Mouse (Mus musculus) liver, embryonic 16.5 days (tissue): ENCODE measurements around the gene Ucma. TPM values are rescaled to one million over a fixed set of nuclear protein-coding genes. Genes with fewer than 3 reads are reported as not detected.

Experiments used
- ATAC-seq: fragments of 200-750 bp; cut with Nextera tagmentation; 2 replicates; pipeline ENCODE4 v1.8.0; 2017; ENCODE audit warnings: low read depth, mild to moderate bottlenecking, moderate number of reproducible peaks, moderate library complexity
- H3K27ac ChIP-seq: fragments of 300-500 bp; sonication (generic); 2 replicates; pipeline ENCODE4 v1.5.1; 2014; ENCODE audit warnings: mild to moderate bottlenecking, low read length
- H3K27me3 ChIP-seq: fragments of 300-500 bp; sonication (generic); 2 replicates; pipeline ENCODE4 v1.6.1; 2014; ENCODE audit warnings: low read depth, low read length, mixed read lengths; ENCODE audit not compliant: control insufficient read depth, insufficient read depth
- H3K36me3 ChIP-seq: fragments of 300-500 bp; sonication (generic); 2 replicates; pipeline ENCODE4 v1.6.1; 2014; ENCODE audit warnings: mild to moderate bottlenecking; ENCODE audit not compliant: control insufficient read depth, insufficient read depth
- H3K4me1 ChIP-seq: fragments of 300-500 bp; sonication (generic); 2 replicates; pipeline ENCODE4 v1.6.1; 2014; ENCODE audit warnings: low read depth, low read length, mixed read lengths; ENCODE audit not compliant: control insufficient read depth
- H3K4me2 ChIP-seq: fragments of 300-500 bp; sonication (generic); 2 replicates; pipeline ENCODE4 v1.6.1; 2014; ENCODE audit warnings: low read depth, low read length, mixed read lengths
- H3K4me3 ChIP-seq: fragments of 300-500 bp; sonication (generic); 2 replicates; pipeline ENCODE4 v1.5.1; 2014; ENCODE audit warnings: low read depth, mild to moderate bottlenecking, low read length
- H3K9ac ChIP-seq: fragments of 300-500 bp; sonication (generic); 2 replicates; pipeline ENCODE4 v1.6.1; 2014; ENCODE audit warnings: low read depth, low read length
- H3K9me3 ChIP-seq: fragments of 300-500 bp; sonication (generic); replicated peaks from 2 replicates; pipeline ENCODE4 v1.6.1; 2016; ENCODE audit warnings: low read length; ENCODE audit not compliant: control insufficient read depth
- WGBS: fragments of 180-500 bp; shearing (Covaris S2); extraction: QIAGEN DNeasy Blood & Tissue Kit; methylation state at CpG from one replicate; pipeline ENCODE4 v1.1.7; 2014; ENCODE audit not compliant: insufficient replicate concordance; 5-methylcytosine and 5-hydroxymethylcytosine counted together
- polyA plus RNA-seq: library from polyadenylated mRNA; unstranded; fragments of >200 nt; fragmentation: Nextera tagmentation; extraction: Ambion mirVana; gene quantifications from 2 replicates; pipeline ENCODE4 v1.2.1, GENCODE M21; 2015

The Ucma gene
- polyA plus RNA-seq, 1 experiment from 2014 or later = not detected

GRCm38 (mm10) chr2:5029808-5030207, 53.9 kb downstream of the Ucma start:
- no peak overlapping the region for H3K27ac ChIP-seq
- H3K4me3 ChIP-seq = no peak overlapping the region
- ATAC-seq = no peak
- WGBS = 85% methylated on average over 4 of the region's 4 CpGs
- H3K36me3 ChIP-seq = peaks cover 31% of the 10 kb centered on the region
- H3K9ac ChIP-seq = no peak overlapping the region
- H3K27me3 ChIP-seq = no peaks in the 10 kb centered on the region
- no peak overlapping the region for H3K4me2 ChIP-seq
- peaks cover 7% of the 10 kb centered on the region for H3K4me1 ChIP-seq
- no peaks in the 10 kb centered on the region for H3K9me3 ChIP-seq

- Histone ChIP-seq H3K27ac (no peak overlapping the region), H3K4me1 (peaks cover 7% of the 10 kb centered on the region), H3K9ac (no peak overlapping the region), H3K4me2 (no peak overlapping the region), H3K4me3 (no peak overlapping the region), H3K36me3 (peaks cover 29% of the 10 kb centered on the region), H3K9me3 (no peaks in the 10 kb centered on the region), H3K27me3 (no peaks in the 10 kb centered on the region)
- ATAC-seq = no peak
- 79% methylated on average over 7 of the region's 7 CpGs for WGBS
Observed at GRCm38 (mm10) chr2:5031215-5031614, 55.3 kb downstream of the Ucma start.

- Histone ChIP-seq H3K4me3 (no peak overlapping the region), H3K4me1 (peaks cover 7% of the 10 kb centered on the region), H3K27ac (no peak overlapping the region), H3K27me3 (no peaks in the 10 kb centered on the region), H3K36me3 (peaks cover 28% of the 10 kb centered on the region), H3K9me3 (no peaks in the 10 kb centered on the region), H3K9ac (no peak overlapping the region), H3K4me2 (no peak overlapping the region)
- no peak for ATAC-seq
- WGBS = 75% methylated on average over 5 of the region's 5 CpGs
Observed at GRCm38 (mm10) chr2:5032665-5033064, 56.7 kb downstream of the Ucma start.

GRCm38 (mm10) chr2:5033546-5034420, 57.9 kb downstream of the Ucma start:
- Histone ChIP-seq H3K9me3 (no peaks in the 10 kb centered on the region), H3K27ac (no peak overlapping the region), H3K9ac (no peak overlapping the region), H3K4me2 (0 out of 2 replicates have a peak overlapping the region, but pooled peaks have one; percentile 4), H3K4me3 (no peak overlapping the region), H3K27me3 (no peaks in the 10 kb centered on the region), H3K36me3 (peaks cover 26% of the 10 kb centered on the region), H3K4me1 (peaks cover 7% of the 10 kb centered on the region)
- 48% methylated on average over 15 of the region's 15 CpGs for WGBS
- ATAC-seq = peak; percentile 60; the same call in 1 of the 2 replicates

GRCm38 (mm10) chr2:5034801-5035200, 58.9 kb downstream of the Ucma start:
- no peak for ATAC-seq
- H3K27me3 ChIP-seq = no peaks in the 10 kb centered on the region
- H3K27ac ChIP-seq = no peak overlapping the region
- no peak overlapping the region for H3K4me3 ChIP-seq
- no peak overlapping the region for H3K4me2 ChIP-seq
- no peak overlapping the region for H3K9ac ChIP-seq
- peaks cover 7% of the 10 kb centered on the region for H3K4me1 ChIP-seq
- no peaks in the 10 kb centered on the region for H3K9me3 ChIP-seq
- 72% methylated on average over 8 of the region's 8 CpGs for WGBS
- H3K36me3 ChIP-seq = peaks cover 26% of the 10 kb centered on the region

GRCm38 (mm10) chr2:5035241-5035640, 59.3 kb downstream of the Ucma start:
- Histone ChIP-seq H3K4me2 (no peak overlapping the region), H3K9me3 (no peaks in the 10 kb centered on the region), H3K36me3 (peaks cover 23% of the 10 kb centered on the region), H3K9ac (no peak overlapping the region), H3K4me1 (peaks cover 9% of the 10 kb centered on the region), H3K27me3 (no peaks in the 10 kb centered on the region), H3K4me3 (no peak overlapping the region), H3K27ac (no peak overlapping the region)
- 72% methylated on average over 9 of the region's 9 CpGs for WGBS
- ATAC-seq = no peak

Other genes starting within 250 kb of the Ucma start
- gene Sephs1, start 94.6 kb upstream of the Ucma start, polyA plus RNA-seq = 22.7 and 24.5 TPM in 2 replicates
- 126 and 134 TPM in 2 replicates for gene Phyh, start 57.1 kb upstream of the Ucma start, polyA plus RNA-seq
- 29.8 and 30.3 TPM in 2 replicates for gene Mcm10, start 36.7 kb downstream of the Ucma start, polyA plus RNA-seq
- gene Optn, start 87.9 kb downstream of the Ucma start, polyA plus RNA-seq = 21.8 and 22.3 TPM in 2 replicates
- gene Ccdc3, start 161.7 kb downstream of the Ucma start, polyA plus RNA-seq = 2.0 and 3.4 TPM in 2 replicates